In genomic region chr8:7309239-7309638, GRCm38 (mm10) we compare ENCODE assay signal across 23 mouse cellular contexts.
A peak's percentile ranks its signal among the peaks of the same experiment; 100 is the strongest.
DNase-seq lines count a peak whose midpoint lies in the region; ATAC-seq and TF ChIP-seq lines count a peak whose summit lies in the region.
"Had no signal": no experiment of that assay in that cellular context is flagged by ENCODE, and none has a peak within 500 bp of the region (broad histone marks: within the 10 kb centered on the region; RNA-seq: fewer than 3 reads in every experiment).

No protein-coding gene starts in this region.

- no peak overlapping the region for H3K27ac ChIP-seq in embryonic facial prominence, embryonic 11.5 days (replicated peaks; ENCODE audit: low read depth, low read length)
- no peak overlapping the region for H3K27ac ChIP-seq in embryonic facial prominence, embryonic 10.5 days (replicated peaks)
- no peak overlapping the region for H3K27ac ChIP-seq in midbrain, postnatal 0 days (ENCODE audit: low read depth, low read length)
- H3K27ac ChIP-seq in midbrain, embryonic 16.5 days (ENCODE audit: low read length), result no peak overlapping the region
- H3K27ac ChIP-seq in embryonic facial prominence, embryonic 14.5 days (replicated peaks; ENCODE audit: low read depth, low read length), result no peak overlapping the region
- H3K27ac ChIP-seq: embryonic facial prominence, embryonic 13.5 days; forebrain, embryonic 10.5 days; heart, embryonic 13.5 days; hindbrain, embryonic 12.5 days had no signal

- H3K9me3 ChIP-seq in embryonic facial prominence, embryonic 11.5 days (replicated peaks; ENCODE audit: control insufficient read depth, low read length), result no peaks in the 10 kb centered on the region
- no peaks in the 10 kb centered on the region for H3K9me3 ChIP-seq in embryonic facial prominence, embryonic 10.5 days
- no peaks in the 10 kb centered on the region for H3K9me3 ChIP-seq in midbrain, postnatal 0 days (ENCODE audit: low read length)
- no peaks in the 10 kb centered on the region; the same call in 1 of the 2 replicates for H3K9me3 ChIP-seq in midbrain, embryonic 16.5 days (replicated peaks; ENCODE audit: control insufficient read depth, low read length, poor library complexity, severe bottlenecking)
- H3K9me3 ChIP-seq in embryonic facial prominence, embryonic 14.5 days (ENCODE audit: control insufficient read depth, low read length), result no peaks in the 10 kb centered on the region
- H3K9me3 ChIP-seq: embryonic facial prominence, embryonic 13.5 days; forebrain, embryonic 10.5 days; heart, embryonic 13.5 days; hindbrain, embryonic 12.5 days had no signal

- no peak overlapping the region for H3K4me2 ChIP-seq in embryonic facial prominence, embryonic 11.5 days (ENCODE audit: low read depth, low read length)
- no peak overlapping the region for H3K4me2 ChIP-seq in midbrain, postnatal 0 days (ENCODE audit: low read depth, low read length, poor library complexity, severe bottlenecking)
- no peak overlapping the region for H3K4me2 ChIP-seq in midbrain, embryonic 16.5 days (ENCODE audit: low read length)
- H3K4me2 ChIP-seq in embryonic facial prominence, embryonic 14.5 days (ENCODE audit: low read depth, low read length), result no peak overlapping the region
- H3K4me2 ChIP-seq: embryonic facial prominence, embryonic 13.5 days; heart, embryonic 13.5 days; hindbrain, embryonic 12.5 days had no signal

- H3K27me3 ChIP-seq in embryonic facial prominence, embryonic 11.5 days (ENCODE audit: control insufficient read depth, insufficient read depth, low read length), result no peaks in the 10 kb centered on the region
- no peaks in the 10 kb centered on the region for H3K27me3 ChIP-seq in embryonic facial prominence, embryonic 10.5 days (replicated peaks; ENCODE audit: low read depth, poor library complexity, severe bottlenecking)
- no peaks in the 10 kb centered on the region for H3K27me3 ChIP-seq in midbrain, postnatal 0 days (ENCODE audit: insufficient read depth, low read length)
- no peaks in the 10 kb centered on the region for H3K27me3 ChIP-seq in midbrain, embryonic 16.5 days (ENCODE audit: control insufficient read depth, insufficient read depth, low read depth, low read length)
- no peaks in the 10 kb centered on the region for H3K27me3 ChIP-seq in embryonic facial prominence, embryonic 14.5 days (replicated peaks; ENCODE audit: control insufficient read depth, insufficient read depth, low read length)
- H3K27me3 ChIP-seq: CH12.LX; embryonic facial prominence, embryonic 13.5 days; heart, embryonic 13.5 days; hindbrain, embryonic 12.5 days had no signal

- ATAC-seq in embryonic facial prominence, embryonic 11.5 days (replicated peaks; ENCODE audit: insufficient number of reproducible peaks, low FRiP score, low TSS enrichment, low read depth), result no peak
- ATAC-seq in midbrain, postnatal 0 days (ENCODE audit: low FRiP score), result no peak
- no peak for ATAC-seq in midbrain, embryonic 16.5 days
- no peak for ATAC-seq in embryonic facial prominence, embryonic 14.5 days (ENCODE audit: low read depth)
- ATAC-seq in megakaryocyte, adult 5-6 weeks (ENCODE audit: poor library complexity, severe bottlenecking), result no peak
- ATAC-seq: forebrain, embryonic 14.5 days; intestine, embryonic 16.5 days had no signal

- peak; percentile 13 for DNase-seq in embryonic facial prominence, embryonic 11.5 days (ENCODE audit: low spot score)
- DNase-seq in embryonic facial prominence, embryonic 10.5 days (ENCODE audit: low spot score), result no peak
- peak; percentile 16 for DNase-seq in midbrain, postnatal 0 days (ENCODE audit: low spot score)
- DNase-seq in embryonic facial prominence, embryonic 14.5 days (ENCODE audit: low spot score), result peak; percentile 51
- no peak for DNase-seq in lung, adult 18-20 months
- DNase-seq in urinary bladder, postnatal 10 days (ENCODE audit: low spot score), result no peak
- DNase-seq: adrenal gland, postnatal 10 days; cerebellum, adult 18-20 months; cerebellum, adult 9-11 months; cerebellum, postnatal 36 days; gastrocnemius, postnatal 36 days; heart, adult 11 months; heart, postnatal 36 days had no signal

- H3K9ac ChIP-seq in embryonic facial prominence, embryonic 11.5 days (replicated peaks; ENCODE audit: low read length), result no peak overlapping the region
- H3K9ac ChIP-seq in midbrain, postnatal 0 days (replicated peaks; ENCODE audit: low read length, poor library complexity, severe bottlenecking), result no peak overlapping the region
- H3K9ac ChIP-seq in midbrain, embryonic 16.5 days (ENCODE audit: low read depth, low read length), result no peak overlapping the region
- H3K9ac ChIP-seq in embryonic facial prominence, embryonic 14.5 days (ENCODE audit: low read depth, low read length), result no peak overlapping the region
- H3K9ac ChIP-seq: embryonic facial prominence, embryonic 13.5 days; heart, embryonic 13.5 days; hindbrain, embryonic 12.5 days had no signal

- H3K4me1 ChIP-seq in embryonic facial prominence, embryonic 11.5 days (ENCODE audit: control insufficient read depth, insufficient read depth, low read length), result no peaks in the 10 kb centered on the region
- H3K4me1 ChIP-seq in embryonic facial prominence, embryonic 10.5 days, result no peaks in the 10 kb centered on the region
- no peaks in the 10 kb centered on the region for H3K4me1 ChIP-seq in midbrain, postnatal 0 days (ENCODE audit: insufficient read depth, low read length)
- H3K4me1 ChIP-seq in midbrain, embryonic 16.5 days (ENCODE audit: control insufficient read depth, insufficient read depth, low read length), result no peaks in the 10 kb centered on the region
- no peaks in the 10 kb centered on the region for H3K4me1 ChIP-seq in embryonic facial prominence, embryonic 14.5 days (ENCODE audit: control insufficient read depth, insufficient read depth, low read length)
- H3K4me1 ChIP-seq: embryonic facial prominence, embryonic 13.5 days; forebrain, embryonic 10.5 days; heart, embryonic 13.5 days; hindbrain, embryonic 12.5 days had no signal

- WGBS in embryonic facial prominence, embryonic 11.5 days, result 78% methylated on average over 2 of the region's 2 CpGs
- 89% methylated on average over 2 of the region's 2 CpGs for WGBS in embryonic facial prominence, embryonic 10.5 days
- WGBS in midbrain, postnatal 0 days, result 96% methylated on average over 2 of the region's 2 CpGs
- WGBS in midbrain, embryonic 16.5 days, result 97% methylated on average over 2 of the region's 2 CpGs
- WGBS in embryonic facial prominence, embryonic 14.5 days, result 75% methylated on average over 2 of the region's 2 CpGs

- H3K4me3 ChIP-seq in embryonic facial prominence, embryonic 11.5 days (ENCODE audit: low read depth, low read length), result no peak overlapping the region
- H3K4me3 ChIP-seq in embryonic facial prominence, embryonic 10.5 days, result no peak overlapping the region
- H3K4me3 ChIP-seq in midbrain, postnatal 0 days (ENCODE audit: low read depth, low read length), result no peak overlapping the region
- no peak overlapping the region for H3K4me3 ChIP-seq in midbrain, embryonic 16.5 days (ENCODE audit: low read depth, low read length)
- no peak overlapping the region for H3K4me3 ChIP-seq in embryonic facial prominence, embryonic 14.5 days (ENCODE audit: low read depth, low read length)
- H3K4me3 ChIP-seq: embryonic facial prominence, embryonic 13.5 days; erythroblast, embryonic 14.5 days; forebrain, embryonic 10.5 days; heart, embryonic 13.5 days; hindbrain, embryonic 12.5 days had no signal

- no peak for TF ChIP-seq CTCF in midbrain, postnatal 0 days (IDR thresholded peaks at IDR 0.05)

- no peaks in the 10 kb centered on the region for H3K36me3 ChIP-seq in embryonic facial prominence, embryonic 11.5 days (replicated peaks; ENCODE audit: control insufficient read depth, insufficient read depth, low read depth, low read length)
- H3K36me3 ChIP-seq in embryonic facial prominence, embryonic 10.5 days (replicated peaks), result no peaks in the 10 kb centered on the region
- H3K36me3 ChIP-seq in midbrain, postnatal 0 days (ENCODE audit: insufficient read depth, low read length), result no peaks in the 10 kb centered on the region
- no peaks in the 10 kb centered on the region for H3K36me3 ChIP-seq in midbrain, embryonic 16.5 days (ENCODE audit: control insufficient read depth, insufficient read depth, low read length)
- H3K36me3 ChIP-seq in embryonic facial prominence, embryonic 14.5 days (ENCODE audit: control insufficient read depth, insufficient read depth, low read length), result no peaks in the 10 kb centered on the region
- H3K36me3 ChIP-seq: embryonic facial prominence, embryonic 13.5 days; forebrain, embryonic 10.5 days; heart, embryonic 13.5 days; hindbrain, embryonic 12.5 days had no signal

Comparison
In these comparisons a context has a peak if more than half of its experiments do, and no peak if none do; other contexts are left out.
1. DNase-seq: peak in embryonic facial prominence, embryonic 11.5 days (single experiment), midbrain, postnatal 0 days (single experiment) and embryonic facial prominence, embryonic 14.5 days (single experiment); none in embryonic facial prominence, embryonic 10.5 days (single experiment), lung, adult 18-20 months (0 of 2) and urinary bladder, postnatal 10 days (single experiment).